Mouse (Mus musculus) gastrocnemius, adult 2 months (tissue): ENCODE data around the gene Kremen2. TPM values are rescaled to one million over a fixed set of nuclear protein-coding genes. Genes with fewer than 3 reads are reported as not detected.
"Not testable (repeated sequence)": the region's sequence is repeated elsewhere in the genome, so short reads cannot be mapped to it uniquely, and the experiment has no call there.

ENCODE experiments used
- DNase-seq: peaks from one replicate; pipeline ENCODE4 v3.0.0; 2022
- H3K27ac ChIP-seq: fragments of 200-600 bp; 2 replicates; pipeline ENCODE4 v1.8.1; 2022; ENCODE audit warnings: mild to moderate bottlenecking
- H3K4me3 ChIP-seq: fragments of 200-600 bp; 2 replicates; pipeline ENCODE4 v1.8.1; 2022; ENCODE audit warnings: mild to moderate bottlenecking, moderate library complexity
- CTCF ChIP-seq: fragments of 200-600 bp; IDR thresholded peaks from 2 replicates; pipeline ENCODE4 v1.8.1; 2022; ENCODE audit warnings: antibody characterized with exemption, mild to moderate bottlenecking, moderate library complexity
- intact Hi-C: fragments of 180-260 bp; cut with DNase I; formaldehyde crosslinking; loops from one replicate; pipeline ENCODE4 v1.15.1; 2025
- total RNA-seq, 2 experiments: library from RNA; stranded (reverse); gene quantifications; 2 replicates each; pipeline ENCODE4 v1.2.3; 2021

Kremen2 gene
- total RNA-seq, 2 experiments from 2014 or later: not detected

DNA sequence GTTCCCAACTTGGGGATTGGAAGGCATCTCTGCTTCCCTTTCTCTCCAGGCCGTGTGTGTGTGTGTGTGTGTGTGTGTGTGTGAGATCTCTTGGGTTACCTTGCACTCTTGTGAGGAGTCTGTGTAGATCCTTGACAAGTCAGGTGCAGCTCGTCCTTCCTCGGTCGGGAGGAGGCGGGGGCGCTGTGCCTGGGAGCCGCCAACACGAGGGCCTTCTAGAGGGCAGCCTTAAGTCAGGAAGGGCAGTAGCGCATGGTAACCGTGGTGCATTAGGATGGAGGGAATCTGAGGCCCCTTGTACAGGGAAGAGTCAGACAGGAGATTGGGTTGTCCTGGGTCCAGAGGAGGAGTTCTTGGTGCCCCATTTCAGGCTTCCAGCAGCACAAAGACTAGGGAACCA, 30.6 kb upstream of the Kremen2 start:
- Histone ChIP-seq H3K27ac (no peak overlapping the region), H3K4me3 (no peak overlapping the region)
- no peak for DNase-seq
- TF ChIP-seq CTCF: no peak
- intact Hi-C loops: no loop called here

DNA sequence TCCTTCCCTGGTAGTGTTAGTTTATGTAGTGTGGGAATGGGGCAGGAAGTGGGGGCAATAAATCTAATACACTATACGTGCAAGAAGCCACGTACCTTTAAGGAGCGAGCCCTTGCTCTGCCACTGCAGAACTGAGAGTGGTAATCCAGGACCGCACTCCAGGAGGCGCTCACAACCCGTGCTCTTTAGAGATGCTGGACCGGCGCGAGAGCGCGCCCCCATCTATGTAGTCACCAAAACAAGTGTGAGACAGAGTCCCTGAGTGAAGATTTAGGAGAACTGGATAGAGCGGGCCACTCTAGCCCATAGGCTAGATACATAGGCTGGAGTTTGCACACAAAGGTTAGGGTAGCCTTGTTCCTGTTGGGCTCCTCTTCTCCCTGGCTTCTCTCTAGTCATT, 28.5 kb upstream of the Kremen2 start:
- peak; percentile 93 for TF ChIP-seq CTCF
- H3K4me3 ChIP-seq: no peak overlapping the region
- intact Hi-C loops: loop anchor here (2.0 to 5.0 kb wide), 2 partner anchors 71 to 188 kb away; partner anchors contain the start of gene Prss41
- no peak overlapping the region for H3K27ac ChIP-seq
- DNase-seq: peak; percentile 85

DNA sequence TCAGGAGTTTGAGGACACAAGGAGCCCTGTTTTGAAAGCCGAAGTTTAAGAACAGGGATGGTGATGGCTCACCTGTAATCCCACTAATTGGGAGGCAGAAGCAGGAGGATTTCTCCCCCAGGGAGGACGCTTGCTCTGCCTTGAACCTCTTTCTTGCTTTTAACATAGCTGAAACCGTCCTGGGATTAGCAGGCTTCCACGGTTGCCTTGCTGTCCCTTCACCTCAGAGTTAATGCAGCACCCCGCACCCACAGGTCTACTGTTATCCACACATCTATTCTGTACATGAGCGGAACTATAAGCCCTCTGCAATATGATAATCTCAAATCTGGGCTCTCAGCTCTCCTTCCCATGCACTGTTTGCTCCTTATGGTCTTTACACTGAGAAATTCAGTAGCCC, 28.0 kb upstream of the Kremen2 start:
- no peak for TF ChIP-seq CTCF
- no peak overlapping the region for H3K4me3 ChIP-seq
- DNase-seq: no peak
- intact Hi-C loops: loop anchor here (2.0 to 5.0 kb wide), 2 partner anchors 71 to 189 kb away; partner anchors contain the start of gene Prss41
- H3K27ac ChIP-seq: no peak overlapping the region

DNA sequence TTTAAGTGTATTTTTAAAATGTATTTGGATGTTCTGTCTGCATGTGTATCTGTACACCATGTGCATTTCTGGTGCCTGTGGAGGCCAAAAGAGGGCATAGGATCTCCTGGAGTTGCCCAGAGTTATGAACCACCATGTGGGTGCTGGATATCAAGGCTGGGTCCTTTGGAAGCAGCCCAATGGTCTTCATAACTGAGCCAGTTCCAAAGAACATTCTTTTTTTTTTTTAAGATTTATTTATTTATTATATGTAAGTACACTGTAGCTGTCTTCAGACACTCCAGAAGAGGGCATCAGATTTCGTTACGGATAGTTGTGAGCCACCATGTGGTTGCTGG, 26.6 kb upstream of the Kremen2 start:
- H3K4me3 ChIP-seq: peak overlapping the region; percentile 94; the same call in 1 of the 2 replicates
- intact Hi-C loops: loop anchor here (5.0 kb wide), 1 partner anchor 190 kb away; no protein-coding TSS in a partner anchor
- not testable (repeated sequence) for DNase-seq, H3K27ac ChIP-seq

DNA sequence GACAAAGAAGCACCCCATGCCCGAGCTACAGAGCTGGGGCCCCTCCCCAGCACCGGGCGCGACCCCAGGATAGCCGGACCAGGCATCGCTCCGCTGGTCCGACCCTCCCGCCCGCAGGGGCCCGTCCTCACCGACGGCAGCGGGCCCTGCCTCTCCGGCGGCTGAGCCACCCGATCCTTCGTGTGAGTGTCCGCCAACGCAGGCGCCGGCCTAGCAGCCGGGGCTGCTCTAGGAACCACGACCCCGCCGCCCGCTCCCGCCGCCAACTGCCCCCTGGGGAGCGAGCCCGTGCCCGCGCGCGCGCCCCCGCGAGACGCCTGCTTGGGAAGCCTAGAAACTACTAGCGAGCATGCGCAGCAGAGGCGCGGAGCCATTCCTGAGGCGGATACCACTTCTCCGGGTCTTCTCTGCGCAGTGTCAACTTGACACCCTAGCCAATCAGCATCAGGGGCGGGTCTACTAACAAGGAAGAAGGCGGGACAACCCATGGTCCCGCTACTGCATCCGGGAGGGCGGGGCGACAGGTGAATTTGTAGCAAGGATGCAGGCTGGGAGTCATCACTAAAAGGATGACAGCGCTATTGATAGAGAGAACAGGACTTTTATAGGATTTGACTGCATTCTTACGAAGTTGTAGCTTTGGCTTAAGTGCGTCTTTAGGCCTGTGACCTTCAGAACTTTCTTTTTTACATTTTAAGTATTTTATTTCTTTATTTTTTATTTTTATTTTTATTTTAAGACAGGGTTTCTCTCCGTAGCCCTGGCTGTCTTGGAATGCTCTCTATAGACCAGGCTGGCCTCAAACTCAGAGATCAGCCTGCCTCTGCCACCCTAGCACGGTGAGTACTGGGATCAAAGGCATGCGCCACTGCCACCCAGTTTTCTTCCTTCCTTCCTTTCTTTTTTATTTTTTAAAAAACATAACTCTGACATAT, 25.9 kb upstream of the Kremen2 start, which contains the start of gene Flywch1:
Flywch1 (minus strand) TSS at position 319 of the 935 bp plus-strand sequence.
- peak within 1 kb of the TSS; percentile 94 for H3K4me3 ChIP-seq
- intact Hi-C loops: loop anchor here (2.0 to 5.0 kb wide), 3 partner anchors 23 to 191 kb away; no protein-coding TSS in a partner anchor
- H3K27ac ChIP-seq: peak within 1 kb of the TSS; percentile 95
- DNase-seq: peak; percentile 98
- TF ChIP-seq CTCF: no peak

DNA sequence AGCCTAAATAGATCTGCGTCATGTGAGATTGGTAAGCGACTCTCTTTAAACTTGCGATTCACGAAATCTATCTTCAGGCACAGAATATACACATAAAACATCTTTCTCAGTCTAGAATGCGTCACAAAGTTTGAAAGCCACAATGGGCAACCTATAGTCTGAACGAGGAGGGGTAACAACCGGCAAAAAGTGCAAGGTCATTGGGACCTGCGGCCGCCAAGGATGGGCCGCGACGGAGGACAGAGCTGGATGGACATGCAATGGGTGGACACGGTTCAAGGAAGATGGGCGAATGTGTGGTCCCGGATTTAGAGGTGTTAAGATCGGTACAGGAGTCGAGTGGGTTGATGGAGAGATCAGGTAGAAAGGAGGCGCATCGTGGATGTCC, 25.3 kb upstream of the Kremen2 start:
- Histone ChIP-seq H3K4me3 (peak overlapping the region; percentile 94), H3K27ac (peak overlapping the region; percentile 95)
- DNase-seq: peak; percentile 32
- intact Hi-C loops: loop anchor here (2.0 to 5.0 kb wide), 3 partner anchors 22 to 191 kb away; no protein-coding TSS in a partner anchor
- TF ChIP-seq CTCF: no peak

DNA sequence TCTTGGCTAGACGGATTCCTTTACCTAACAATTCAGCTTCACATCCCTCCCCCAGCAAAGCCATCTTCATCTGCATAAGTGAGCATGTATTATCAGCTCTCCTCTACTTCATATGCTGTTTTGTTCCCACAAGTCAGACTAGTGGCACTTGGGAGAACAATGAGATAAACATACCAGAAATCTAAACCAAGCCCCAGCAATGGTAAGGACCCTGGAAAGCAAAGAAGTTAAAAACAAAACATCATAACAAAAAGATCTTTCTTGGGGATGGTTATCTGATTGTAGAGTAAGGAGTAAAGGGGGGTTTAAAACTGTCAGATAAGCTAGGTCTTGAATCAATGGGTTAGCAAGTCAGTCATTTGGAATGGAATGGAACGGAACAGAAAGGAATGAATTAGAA, 24.9 kb upstream of the Kremen2 start:
- intact Hi-C loops: loop anchor here (2.0 to 5.0 kb wide), 3 partner anchors 22 to 192 kb away; no protein-coding TSS in a partner anchor
- TF ChIP-seq CTCF: no peak
- Histone ChIP-seq H3K27ac (peak overlapping the region; percentile 95), H3K4me3 (peak overlapping the region; percentile 94)
- no peak for DNase-seq

DNA sequence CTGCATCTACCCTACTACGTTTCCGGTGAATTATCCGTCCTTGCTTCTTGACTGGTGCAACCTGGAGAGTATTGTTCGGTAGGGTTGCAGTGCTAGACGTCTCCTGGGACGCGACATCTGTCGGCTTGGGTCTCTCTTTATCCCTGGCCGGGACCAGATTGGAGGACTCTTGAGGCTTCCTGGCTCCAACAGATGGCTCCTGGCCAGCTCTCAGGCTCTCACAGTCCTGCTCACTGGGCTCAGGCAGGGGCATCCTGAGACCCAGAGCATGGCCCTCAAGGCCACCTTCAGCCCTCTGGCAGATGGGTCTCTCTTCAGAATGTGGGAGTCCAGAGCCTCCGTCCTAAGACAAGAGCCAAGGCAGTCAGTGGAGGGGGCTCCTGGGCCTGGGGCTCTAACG, 17.3 kb upstream of the Kremen2 start:
- Histone ChIP-seq H3K4me3 (no peak overlapping the region), H3K27ac (no peak overlapping the region)
- no peak for TF ChIP-seq CTCF
- no peak for DNase-seq
- intact Hi-C loops: no loop called here

DNA sequence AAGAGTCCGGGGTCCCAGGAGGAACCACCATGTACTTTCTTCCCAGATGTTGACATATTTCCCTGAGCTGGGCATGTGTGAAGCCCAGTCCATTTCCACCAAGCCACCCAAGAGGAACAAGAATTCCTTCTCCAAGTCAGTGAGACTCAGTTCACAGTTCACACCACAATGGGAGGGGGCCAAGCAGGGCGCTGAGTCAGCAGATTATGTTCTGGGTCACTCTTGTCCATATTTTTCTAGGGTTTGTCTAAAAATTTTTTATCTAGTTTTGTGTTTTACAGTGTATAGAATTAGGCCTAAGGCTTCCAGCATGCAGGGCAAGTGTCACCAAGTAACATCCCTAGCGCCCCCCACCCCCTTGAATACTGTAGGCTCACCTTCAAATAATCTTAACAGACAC, 15.5 kb upstream of the Kremen2 start:
- no peak for TF ChIP-seq CTCF
- Histone ChIP-seq H3K4me3 (no peak overlapping the region), H3K27ac (no peak overlapping the region)
- intact Hi-C loops: no loop called here
- no peak for DNase-seq

DNA sequence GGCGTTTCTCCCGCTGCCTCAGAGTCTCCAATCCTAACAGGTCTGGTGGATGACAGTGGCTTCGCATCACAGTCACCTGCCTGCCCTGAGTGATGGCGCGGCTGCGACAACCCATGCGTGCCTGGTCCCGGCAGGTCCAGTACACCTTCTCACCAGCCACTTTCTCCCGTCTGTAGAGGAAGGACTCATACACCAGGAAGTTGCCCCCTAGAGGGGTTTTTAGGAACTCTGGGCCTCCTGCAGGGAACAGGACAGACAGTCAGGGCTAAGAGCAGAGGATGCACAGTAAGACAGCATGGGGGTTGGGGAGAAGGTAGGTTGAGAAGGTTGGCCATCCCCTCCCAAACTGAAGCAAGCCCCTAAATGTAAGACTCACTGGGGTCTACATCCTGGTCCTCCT, 14.6 kb upstream of the Kremen2 start:
- Histone ChIP-seq H3K4me3 (no peak overlapping the region), H3K27ac (no peak overlapping the region)
- TF ChIP-seq CTCF: no peak
- no peak for DNase-seq
- intact Hi-C loops: no loop called here

DNA sequence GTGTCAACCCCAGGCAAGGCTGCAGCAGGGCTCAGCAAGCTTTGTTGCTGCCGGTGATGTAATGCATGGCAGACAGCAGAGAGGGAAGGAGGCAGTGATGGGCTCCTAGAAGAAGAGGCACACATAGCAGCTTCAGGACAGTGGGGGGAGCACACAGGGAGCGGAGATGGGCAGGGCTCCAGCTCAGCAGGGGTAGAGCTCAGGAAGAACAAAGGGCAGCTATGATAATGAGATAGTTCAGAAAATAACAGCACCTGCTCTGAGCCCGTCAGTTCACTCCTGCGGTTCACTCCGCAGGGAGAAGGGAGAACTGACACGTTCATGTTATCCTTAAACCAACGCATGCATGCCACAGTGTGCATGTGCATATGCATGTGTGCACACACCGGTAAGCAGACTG, 13.2 kb upstream of the Kremen2 start:
- no peak overlapping the region for H3K4me3 ChIP-seq
- H3K27ac ChIP-seq: no peak overlapping the region
- intact Hi-C loops: no loop called here
- DNase-seq: no peak
- no peak for TF ChIP-seq CTCF

DNA sequence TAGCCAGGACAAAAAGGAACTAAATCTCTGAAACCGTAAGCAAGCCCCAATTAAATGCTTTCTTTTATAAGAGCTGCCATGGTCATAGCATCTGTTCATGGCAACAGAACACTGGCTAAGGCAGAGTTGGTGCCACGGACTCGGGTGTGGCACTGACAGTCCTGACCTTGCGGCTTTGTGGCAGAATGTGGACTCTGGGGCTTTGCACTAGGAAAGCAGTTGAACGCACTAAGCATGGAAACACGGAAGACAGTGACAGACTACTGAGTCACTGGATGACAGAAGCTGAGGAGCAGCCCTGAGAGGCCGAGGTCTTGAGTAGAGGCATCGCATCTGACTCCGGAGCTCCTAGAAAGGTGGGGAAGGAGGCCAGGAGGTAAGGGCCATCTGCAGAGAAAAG, 11.9 kb upstream of the Kremen2 start:
- intact Hi-C loops: no loop called here
- Histone ChIP-seq H3K4me3 (no peak overlapping the region), H3K27ac (no peak overlapping the region)
- TF ChIP-seq CTCF: no peak
- DNase-seq: no peak

DNA sequence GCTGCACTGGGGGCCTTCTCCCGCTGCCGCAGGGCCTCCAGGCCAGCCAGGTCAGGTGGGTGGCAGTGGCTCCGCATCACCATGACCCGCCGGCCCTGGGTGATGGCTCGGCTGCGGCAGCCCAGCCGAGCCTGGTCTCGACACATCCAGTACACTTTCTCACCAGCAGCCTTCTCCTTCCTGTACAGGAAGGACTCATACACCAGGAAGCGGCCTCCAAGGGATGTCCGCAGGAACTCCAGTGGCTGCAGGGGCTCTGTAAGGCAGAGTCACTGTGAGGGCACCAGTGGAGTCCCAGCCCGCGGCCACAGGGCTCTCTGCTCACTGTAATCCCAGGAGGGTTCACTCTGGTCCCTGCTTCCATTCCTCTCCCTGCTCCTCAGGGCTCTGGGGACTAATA, 10.1 kb upstream of the Kremen2 start:
- peak overlapping the region; percentile 56 for H3K4me3 ChIP-seq
- intact Hi-C loops: no loop called here
- no peak for TF ChIP-seq CTCF
- no peak for DNase-seq
- H3K27ac ChIP-seq: peak overlapping the region; percentile 68
